Mouse (Mus musculus): ENCODE data around the gene Spdl1. TPM values are rescaled to one million over a fixed set of nuclear protein-coding genes. Genes with fewer than 3 reads are reported as not detected.

The Spdl1 gene
- total and polyA plus RNA-seq, 3 experiments, result 45.2 to 72.8 (median 61.1) TPM

DNA sequence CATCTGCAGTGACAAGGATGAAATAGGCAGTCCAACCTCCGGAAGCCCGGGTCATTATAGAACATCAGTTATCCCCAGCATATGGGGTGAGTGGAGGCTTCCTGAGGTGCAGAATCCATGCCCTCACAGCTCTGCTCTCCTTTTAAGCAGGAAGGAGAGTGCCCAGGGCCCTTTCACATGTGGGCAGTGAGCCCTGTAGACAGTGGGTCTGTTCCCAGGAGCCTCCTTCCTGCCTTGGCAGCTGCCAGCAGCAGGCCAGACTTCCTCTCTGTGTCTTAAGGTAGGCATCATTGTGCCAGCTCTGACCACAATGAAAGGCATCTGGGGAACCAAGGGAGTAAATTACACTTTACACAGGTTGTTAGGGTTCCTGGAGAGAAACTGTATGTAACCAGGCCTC lies 64.0 kb downstream of the Spdl1 start:
- no peak for DNase-seq (ENCODE audit: extremely low read depth)
- Histone ChIP-seq H3K4me3 (replicated peaks in 1 of 3; ENCODE audit: low read depth in 2 of 3, low read length in 2 of 3, poor library complexity in 1 of 3) (no peak overlapping the region), H3K36me3 (replicated peaks in 1 of 2; ENCODE audit: control insufficient read depth in 1 of 2, insufficient read depth in 1 of 2, low read length in 1 of 2) (peaks cover 24 to 64% of the 10 kb centered on the region in 2 experiments), H3K9ac (ENCODE audit: insufficient read depth, low read depth) (no peak overlapping the region), H3K9me3 (replicated peaks; ENCODE audit: low read length) (peaks cover 9% of the 10 kb centered on the region), H3K27me3 (replicated peaks) (no peaks in the 10 kb centered on the region), H3K79me2 (replicated peaks; ENCODE audit: control insufficient read depth, extremely low read depth, insufficient read depth, poor library complexity, severe bottlenecking) (peaks cover 97% of the 10 kb centered on the region), H3K4me2 (ENCODE audit: insufficient read depth, low read depth, poor library complexity, severe bottlenecking) (no peak overlapping the region), H3K4me1 (ENCODE audit: control insufficient read depth in 1 of 2, insufficient read depth in 2 of 2) (peaks cover 38 to 92% of the 10 kb centered on the region in 2 experiments), H3K27ac (ENCODE audit: insufficient read depth, low read depth) (no peak overlapping the region)
- dilution Hi-C loops (cut with MboI; ENCODE audit: extremely low pct_ligation_motif_present, extremely low pct_unique_long_range_greater_than_20kb, low sequenced_read_pairs) (no loop called here), in situ Hi-C loops (cut with MboI; ENCODE audit: low pct_ligation_motif_present, low pct_unique_long_range_greater_than_20kb, low sequenced_read_pairs) (no loop called here)
- TF ChIP-seq PAX5 (IDR thresholded peaks at IDR 0.05; ENCODE audit: low read length), result no peak
- no peak for TF ChIP-seq HCFC1 (IDR thresholded peaks at IDR 0.05; ENCODE audit: low read depth, low read length)
- no peak for TF ChIP-seq MEF2A (IDR thresholded peaks at IDR 0.05; ENCODE audit: borderline replicate concordance, low read depth, low read length)
- TF ChIP-seq ZMIZ1 (IDR thresholded peaks at IDR 0.05; ENCODE audit: low read depth, low read length), result no peak
- TF ChIP-seq NRF1 (IDR thresholded peaks at IDR 0.05; ENCODE audit: low read depth, low read length), result no peak
- TF ChIP-seq MAX (IDR thresholded peaks at IDR 0.05; ENCODE audit: low read length), result no peak
- no peak for TF ChIP-seq ELF1 (IDR thresholded peaks at IDR 0.05; ENCODE audit: low read depth, low read length)
- TF ChIP-seq GABPA (IDR thresholded peaks at IDR 0.05; ENCODE audit: insufficient replicate concordance, low read depth, low read length), result no peak
- no peak for TF ChIP-seq CTCF (conservative IDR thresholded peaks at IDR 0.05 in 1 of 2, IDR thresholded peaks at IDR 0.05 in 1 of 2; ENCODE audit: low read depth in 2 of 2, low read length in 2 of 2)

DNA sequence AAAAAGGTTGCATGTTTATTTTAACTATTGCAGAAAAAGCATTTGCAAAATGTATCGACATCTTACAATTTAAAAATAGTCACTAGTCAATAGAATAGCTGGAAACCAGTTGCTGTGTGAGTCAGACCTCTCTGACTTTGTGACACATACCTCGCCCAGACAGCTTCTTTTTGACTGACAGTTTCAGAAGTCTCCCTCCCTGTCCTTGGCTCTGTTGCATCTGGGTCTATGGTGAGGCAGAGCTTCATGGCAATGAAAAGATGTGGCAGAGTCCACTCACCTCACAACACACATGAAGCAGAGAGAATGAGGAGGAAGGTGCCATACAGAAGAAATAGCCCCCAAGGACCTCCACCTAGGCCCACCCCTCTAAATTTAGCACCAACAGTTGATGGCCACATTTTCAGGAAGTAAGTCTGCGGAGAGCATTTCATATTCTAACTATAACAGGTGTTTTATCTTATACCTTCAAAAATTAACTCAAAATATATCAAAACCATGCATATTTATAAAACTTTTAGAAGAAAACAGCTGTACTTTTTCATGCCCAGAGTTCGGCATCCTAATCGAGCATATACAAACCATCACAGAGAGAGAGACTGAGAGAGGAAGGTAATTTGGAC lies 69.6 kb downstream of the Spdl1 start:
- TF ChIP-seq CHD1 (IDR thresholded peaks at IDR 0.05; ENCODE audit: low read depth, low read length) (peak; percentile 75; the same call in 1 of the 2 replicates), BHLHE40 (IDR thresholded peaks at IDR 0.05; ENCODE audit: low read depth, low read length) (0 out of 2 replicates have a peak, but pooled peaks have one; percentile 13), MYC (IDR thresholded peaks at IDR 0.05; ENCODE audit: low read depth, low read length) (peak; percentile 77), ETS1 (conservative IDR thresholded peaks at IDR 0.05; ENCODE audit: low read depth, low read length) (peak; percentile 63; the same call in 1 of the 2 replicates), MAX (IDR thresholded peaks at IDR 0.05; ENCODE audit: low read length) (peak; percentile 62), MAZ (IDR thresholded peaks at IDR 0.05; ENCODE audit: low read depth, low read length) (peak; percentile 56; the same call in 1 of the 2 replicates), SIN3A (IDR thresholded peaks at IDR 0.05; ENCODE audit: low read length) (peak; percentile 79), JUND (conservative IDR thresholded peaks at IDR 0.05; ENCODE audit: low read depth, low read length) (peak; percentile 66), EP300 (IDR thresholded peaks at IDR 0.05; ENCODE audit: low read length) (peak; percentile 87), IRF4 (IDR thresholded peaks at IDR 0.05; ENCODE audit: low read depth, low read length) (peak; percentile 85), NELFE (IDR thresholded peaks at IDR 0.05; ENCODE audit: low read depth, low read length) (no peak), MXI1 (IDR thresholded peaks at IDR 0.05; ENCODE audit: low read depth, low read length) (peak; percentile 80), E2F4 (IDR thresholded peaks at IDR 0.05; ENCODE audit: insufficient replicate concordance, low read depth, low read length) (no peak), POLR2A (IDR thresholded peaks at IDR 0.05; ENCODE audit: low read depth, low read length) (peak; percentile 16; the same call in 1 of the 2 replicates), ZKSCAN1 (IDR thresholded peaks at IDR 0.05; ENCODE audit: borderline replicate concordance, low read depth, low read length) (no peak), USF2 (conservative IDR thresholded peaks at IDR 0.05; ENCODE audit: low read depth, low read length) (no peak), JUN (IDR thresholded peaks at IDR 0.05; ENCODE audit: insufficient read depth, low read depth, low read length) (peak; percentile 59; the same call in 1 of the 2 replicates), MEF2A (IDR thresholded peaks at IDR 0.05; ENCODE audit: borderline replicate concordance, low read depth, low read length) (peak; percentile 78; the same call in 1 of the 2 replicates), USF1 (IDR thresholded peaks at IDR 0.05; ENCODE audit: low read depth, low read length) (no peak), ELF1 (IDR thresholded peaks at IDR 0.05; ENCODE audit: low read depth, low read length) (peak; percentile 41), TCF12 (IDR thresholded peaks at IDR 0.05; ENCODE audit: low read depth, low read length) (peak; percentile 49; the same call in 1 of the 2 replicates), CHD2 (IDR thresholded peaks at IDR 0.05; ENCODE audit: low read length) (0 out of 2 replicates have a peak, but pooled peaks have one; percentile 36), RCOR1 (conservative IDR thresholded peaks at IDR 0.05; ENCODE audit: low read depth, low read length) (0 out of 2 replicates have a peak, but pooled peaks have one; percentile 45)
- Histone ChIP-seq H3K4me1 (ENCODE audit: control insufficient read depth in 1 of 2, insufficient read depth in 2 of 2) (peaks cover 12 to 90% of the 10 kb centered on the region in 2 experiments), H3K4me3 (replicated peaks in 1 of 3; ENCODE audit: low read depth in 2 of 3, low read length in 2 of 3, poor library complexity in 1 of 3) (no peak overlapping the region), H3K27ac (ENCODE audit: insufficient read depth, low read depth) (peak overlapping the region; percentile 58), H3K4me2 (ENCODE audit: insufficient read depth, low read depth, poor library complexity, severe bottlenecking) (peak overlapping the region; percentile 54), H3K27me3 (replicated peaks) (no peaks in the 10 kb centered on the region), H3K79me2 (replicated peaks; ENCODE audit: control insufficient read depth, extremely low read depth, insufficient read depth, poor library complexity, severe bottlenecking) (peaks cover 91% of the 10 kb centered on the region), H3K36me3 (replicated peaks in 1 of 2; ENCODE audit: control insufficient read depth in 1 of 2, insufficient read depth in 1 of 2, low read length in 1 of 2) (peaks cover 17 to 63% of the 10 kb centered on the region in 2 experiments), H3K9ac (ENCODE audit: insufficient read depth, low read depth) (0 out of 2 replicates have a peak overlapping the region, but pooled peaks have one; percentile 8), H3K9me3 (replicated peaks; ENCODE audit: low read length) (peaks cover 12% of the 10 kb centered on the region)
- in situ Hi-C loops (cut with MboI; ENCODE audit: low pct_ligation_motif_present, low pct_unique_long_range_greater_than_20kb, low sequenced_read_pairs), result no loop called here
- DNase-seq (ENCODE audit: extremely low read depth), result peak; percentile 81
- dilution Hi-C loops (cut with MboI; ENCODE audit: extremely low pct_ligation_motif_present, extremely low pct_unique_long_range_greater_than_20kb, low sequenced_read_pairs), result no loop called here

Measured in CH12.LX (cell line).